Mouse (Mus musculus) heart, postnatal 0 days (tissue): ENCODE data around the gene Hspb7. TPM values are rescaled to one million over a fixed set of nuclear protein-coding genes. Genes with fewer than 3 reads are reported as not detected.

ENCODE experiments used
- ATAC-seq: fragments of 200-750 bp; cut with Nextera tagmentation; 2 replicates; pipeline ENCODE4 v1.8.0; 2017; ENCODE audit warnings: low read depth, moderate number of reproducible peaks, moderate library complexity; ENCODE audit not compliant: insufficient read depth
- DNase-seq: peaks from one replicate; pipeline ENCODE4 v3.0.0-alpha.2; 2016; ENCODE audit warnings: low spot score
- H3K27ac ChIP-seq: fragments of 300-500 bp; sonication (generic); 2 replicates; pipeline ENCODE4 v1.5.1; 2014; ENCODE audit warnings: low read depth, mild to moderate bottlenecking
- H3K27me3 ChIP-seq: fragments of 300-500 bp; sonication (generic); 2 replicates; pipeline ENCODE4 v1.6.1; 2014; ENCODE audit warnings: low read length, mixed read lengths; ENCODE audit not compliant: control insufficient read depth, insufficient read depth
- H3K36me3 ChIP-seq: fragments of 300-500 bp; sonication (generic); replicated peaks from 2 replicates; pipeline ENCODE4 v1.6.1; 2014; ENCODE audit warnings: low read length, mixed read lengths; ENCODE audit not compliant: control insufficient read depth, insufficient read depth
- H3K4me1 ChIP-seq: fragments of 300-500 bp; sonication (generic); 2 replicates; pipeline ENCODE4 v1.6.1; 2014; ENCODE audit warnings: antibody characterized with exemption; ENCODE audit not compliant: control insufficient read depth, insufficient read depth
- H3K4me2 ChIP-seq: fragments of 300-500 bp; sonication (generic); 2 replicates; pipeline ENCODE4 v1.6.1; 2014; ENCODE audit warnings: low read depth, mild to moderate bottlenecking, low read length, moderate library complexity
- H3K4me3 ChIP-seq: fragments of 300-500 bp; sonication (generic); 2 replicates; pipeline ENCODE4 v1.5.1; 2014; ENCODE audit warnings: low read depth, low read length
- H3K9ac ChIP-seq: fragments of 300-500 bp; sonication (generic); replicated peaks from 2 replicates; pipeline ENCODE4 v1.6.1; 2014; ENCODE audit warnings: low read depth, low read length, mixed read lengths
- H3K9me3 ChIP-seq: fragments of 300-500 bp; sonication (generic); replicated peaks from 2 replicates; pipeline ENCODE4 v1.6.1; 2016; ENCODE audit warnings: low read length; ENCODE audit not compliant: control insufficient read depth
- CTCF ChIP-seq: IDR thresholded peaks from 2 replicates; pipeline ENCODE4 v1.5.1; 2016; ENCODE audit warnings: antibody characterized with exemption, control low read depth, low read depth
- EP300 ChIP-seq: IDR thresholded peaks from 2 replicates; pipeline ENCODE4 v1.6.1; 2016; ENCODE audit warnings: antibody characterized with exemption, low read depth
- WGBS: fragments of 180-500 bp; shearing (Covaris S2); extraction: QIAGEN DNeasy Blood & Tissue Kit; methylation state at CpG from one replicate; pipeline ENCODE4 v1.1.7; 2014; 5-methylcytosine and 5-hydroxymethylcytosine counted together
- polyA plus RNA-seq: library from polyadenylated mRNA; unstranded; fragments of >200 nt; fragmentation: Nextera tagmentation; extraction: Ambion mirVana; gene quantifications from 2 replicates; pipeline ENCODE4 v1.2.1, GENCODE M21; 2015
- total RNA-seq: library from RNA; depleted of rRNA; stranded (reverse); fragments of >200 nt; gene quantifications from 2 replicates; pipeline ENCODE4 v1.2.3, GENCODE M21; 2014; ENCODE audit warnings: low replicate concordance

The Hspb7 gene
- total and polyA plus RNA-seq, 2 experiments from 2014 or later: 195 to 556 TPM

- H3K27me3 ChIP-seq: no peaks in the 10 kb centered on the region
- WGBS: 18% methylated on average over 9 of the region's 9 CpGs
- DNase-seq (peak; percentile 51), ATAC-seq (peak; percentile 2; the same call in 1 of the 2 replicates)
- peaks cover 26% of the 10 kb centered on the region for H3K4me1 ChIP-seq
- no peaks in the 10 kb centered on the region for H3K9me3 ChIP-seq
- H3K9ac ChIP-seq: peak overlapping the region; percentile 99
- peaks cover 16% of the 10 kb centered on the region for H3K36me3 ChIP-seq
- TF ChIP-seq EP300 (no peak), CTCF (no peak)
- H3K27ac ChIP-seq: peak overlapping the region; percentile 99
- peak overlapping the region; percentile 77 for H3K4me2 ChIP-seq
- H3K4me3 ChIP-seq: peak overlapping the region; percentile 83; the same call in 1 of the 2 replicates
Measured at GRCm38 (mm10) chr4:141420886-141421285, 307 bp downstream of the Hspb7 start.

- Histone ChIP-seq H3K4me3 (peak overlapping the region; percentile 83), H3K27me3 (no peaks in the 10 kb centered on the region), H3K9me3 (no peaks in the 10 kb centered on the region), H3K36me3 (peaks cover 16% of the 10 kb centered on the region), H3K27ac (peak overlapping the region; percentile 99), H3K4me2 (peak overlapping the region; percentile 77), H3K4me1 (peaks cover 26% of the 10 kb centered on the region), H3K9ac (peak overlapping the region; percentile 99)
- WGBS: 21% methylated on average over 14 of the region's 14 CpGs
- peak; percentile 91 for DNase-seq
- peak; percentile 66 for ATAC-seq
- TF ChIP-seq EP300 (peak; percentile 94), CTCF (no peak)
Measured at GRCm38 (mm10) chr4:141421423-141421822, 844 bp downstream of the Hspb7 start.

- peak overlapping the region; percentile 77 for H3K4me2 ChIP-seq
- peaks cover 16% of the 10 kb centered on the region for H3K36me3 ChIP-seq
- H3K27ac ChIP-seq: peak overlapping the region; percentile 99
- H3K9ac ChIP-seq: peak overlapping the region; percentile 99
- no peaks in the 10 kb centered on the region for H3K27me3 ChIP-seq
- H3K9me3 ChIP-seq: no peaks in the 10 kb centered on the region
- TF ChIP-seq CTCF (no peak), EP300 (no peak)
- peak overlapping the region; percentile 83 for H3K4me3 ChIP-seq
- H3K4me1 ChIP-seq: peaks cover 33% of the 10 kb centered on the region
- peak; percentile 16 for DNase-seq
- no peak for ATAC-seq
- 38% methylated on average over 5 of the region's 5 CpGs for WGBS
Measured at GRCm38 (mm10) chr4:141422841-141423240, 2.3 kb downstream of the Hspb7 start.

GRCm38 (mm10) chr4:141423288-141423687 lies 2.7 kb downstream of the Hspb7 start:
- peak overlapping the region; percentile 83 for H3K4me3 ChIP-seq
- WGBS: 39% methylated on average over 5 of the region's 5 CpGs
- TF ChIP-seq CTCF: no peak
- no peak for TF ChIP-seq EP300
- ATAC-seq: no peak
- peak overlapping the region; percentile 77 for H3K4me2 ChIP-seq
- H3K27me3 ChIP-seq: no peaks in the 10 kb centered on the region
- DNase-seq: peak; percentile 28
- H3K9me3 ChIP-seq: no peaks in the 10 kb centered on the region
- peak overlapping the region; percentile 99 for H3K9ac ChIP-seq
- peak overlapping the region; percentile 99 for H3K27ac ChIP-seq
- H3K36me3 ChIP-seq: peaks cover 16% of the 10 kb centered on the region
- H3K4me1 ChIP-seq: peaks cover 33% of the 10 kb centered on the region

GRCm38 (mm10) chr4:141423691-141424431 lies 3.3 kb downstream of the Hspb7 start:
- DNase-seq: no peak
- Histone ChIP-seq H3K4me1 (peaks cover 33% of the 10 kb centered on the region), H3K9me3 (no peaks in the 10 kb centered on the region), H3K27me3 (no peaks in the 10 kb centered on the region), H3K36me3 (peaks cover 16% of the 10 kb centered on the region), H3K4me2 (peak overlapping the region; percentile 77), H3K27ac (peak overlapping the region; percentile 99), H3K9ac (peak overlapping the region; percentile 99), H3K4me3 (peak overlapping the region; percentile 83)
- TF ChIP-seq EP300 (peak; percentile 6), CTCF (no peak)
- no peak for ATAC-seq
- 48% methylated on average over 13 of the region's 13 CpGs for WGBS
